Mouse (Mus musculus) adrenal gland, postnatal 4 days (tissue): Measurements from ENCODE around the gene Rit1. TPM values are rescaled to one million over a fixed set of nuclear protein-coding genes. Genes with fewer than 3 reads are reported as not detected.

Experiments used
- total RNA-seq, 2 experiments: library from RNA; stranded (reverse); gene quantifications; 2 replicates each; pipeline ENCODE4 v1.2.3; 2021

Gene Rit1
- total RNA-seq, 2 experiments from 2014 or later: 53.4 to 54.0 TPM

Other genes with a start within 250 kb of the Rit1 start
- gene Lmna, start 206.9 kb upstream of the Rit1 start, total RNA-seq: 100 to 1,000 TPM; 109 to 113 TPM
- gene Mex3a, start 184.4 kb upstream of the Rit1 start, total RNA-seq: 10 to 100 TPM; 11.2 to 16.1 TPM
- gene Rab25, start 168.5 kb upstream of the Rit1 start, total RNA-seq: 1 to 10 TPM in 1 of 2 experiments, under 1 TPM in 1; 0.54 to 3.9 TPM
- gene Lamtor2, start 163.8 kb upstream of the Rit1 start, total RNA-seq: 100 to 1,000 TPM; 108 to 113 TPM
- 10 to 100 TPM; 52.6 to 62.6 TPM for gene Ubqln4, start 163.1 kb upstream of the Rit1 start, total RNA-seq
- 100 to 1,000 TPM; 240 to 260 TPM for gene Ssr2, start 141.0 kb upstream of the Rit1 start, total RNA-seq
- 10 to 100 TPM; 65.7 to 77.0 TPM for gene Arhgef2, start 110.9 kb upstream of the Rit1 start, total RNA-seq
- not detected for gene Rxfp4, start 63.7 kb upstream of the Rit1 start, total RNA-seq
- 10 to 100 TPM; 88.1 to 93.5 TPM for gene Khdc4, start 31.0 kb upstream of the Rit1 start, total RNA-seq
- 10 to 100 TPM; 23.6 to 29.5 TPM for gene Syt11, start 58.3 kb downstream of the Rit1 start, total RNA-seq
- gene Gon4l, start 118.4 kb downstream of the Rit1 start, total RNA-seq: 10 to 100 TPM; 36.4 to 40.5 TPM
- 10 to 100 TPM; 37.1 to 39.5 TPM for gene Msto1, start 197.2 kb downstream of the Rit1 start, total RNA-seq
- gene Ash1l, start 233.8 kb downstream of the Rit1 start, total RNA-seq: 10 to 100 TPM; 47.3 to 51.6 TPM
- 100 to 1,000 TPM; 115 to 118 TPM for gene Dap3, start 234.3 kb downstream of the Rit1 start, total RNA-seq